Mouse (Mus musculus) liver, postnatal 0 days (tissue): ENCODE data around the gene Cort. TPM values are rescaled to one million over a fixed set of nuclear protein-coding genes. Genes with fewer than 3 reads are reported as not detected.
"Not testable (repeated sequence)": the region's sequence is repeated elsewhere in the genome, so short reads cannot be mapped to it uniquely, and the experiment has no call there.

Source experiments
- ATAC-seq: fragments of 200-750 bp; cut with Nextera tagmentation; 2 replicates; pipeline ENCODE4 v1.8.0; 2017; ENCODE audit warnings: mild to moderate bottlenecking, moderate library complexity
- DNase-seq: peaks from one replicate; pipeline ENCODE4 v3.0.0-alpha.2; 2016
- H3K27ac ChIP-seq: fragments of 300-500 bp; sonication (generic); 2 replicates; pipeline ENCODE4 v1.5.1; 2014; ENCODE audit warnings: antibody characterized with exemption, moderate library complexity, mild to moderate bottlenecking, low read depth
- H3K27me3 ChIP-seq: fragments of 300-500 bp; sonication (generic); 2 replicates; pipeline ENCODE4 v1.6.1; 2014; ENCODE audit warnings: low read length, control low read depth, mixed read lengths; ENCODE audit not compliant: insufficient read depth
- H3K36me3 ChIP-seq: fragments of 300-500 bp; sonication (generic); replicated peaks from 2 replicates; pipeline ENCODE4 v1.6.1; 2014; ENCODE audit warnings: mild to moderate bottlenecking, control low read depth, low read length, moderate library complexity, mixed read lengths; ENCODE audit not compliant: insufficient read depth
- H3K4me1 ChIP-seq: fragments of 300-500 bp; sonication (generic); 2 replicates; pipeline ENCODE4 v1.6.1; 2014; ENCODE audit warnings: antibody characterized with exemption, mild to moderate bottlenecking, control low read depth; ENCODE audit not compliant: insufficient read depth
- H3K4me2 ChIP-seq: fragments of 300-500 bp; sonication (generic); 2 replicates; pipeline ENCODE4 v1.6.1; 2014; ENCODE audit warnings: low read depth, mild to moderate bottlenecking, low read length, moderate library complexity, mixed read lengths
- H3K4me3 ChIP-seq: fragments of 300-500 bp; sonication (generic); 2 replicates; pipeline ENCODE4 v1.5.1; 2014; ENCODE audit warnings: low read depth, low read length
- H3K9ac ChIP-seq: fragments of 300-500 bp; sonication (generic); replicated peaks from 2 replicates; pipeline ENCODE4 v1.6.1; 2014; ENCODE audit warnings: mild to moderate bottlenecking, moderate library complexity
- H3K9me3 ChIP-seq: fragments of 300-500 bp; sonication (generic); 2 replicates; pipeline ENCODE4 v1.6.1; 2016; ENCODE audit warnings: mild to moderate bottlenecking, control low read depth, low read length, mixed read lengths
- CTCF ChIP-seq: sonication (generic); IDR thresholded peaks from 2 replicates; pipeline ENCODE4 v1.5.1; 2016; ENCODE audit warnings: antibody characterized with exemption, low read depth
- EP300 ChIP-seq: IDR thresholded peaks from 2 replicates; pipeline ENCODE4 v1.6.1; 2016; ENCODE audit warnings: antibody characterized with exemption, low read depth, mild to moderate bottlenecking
- WGBS: fragments of 180-500 bp; shearing (Covaris S2); extraction: QIAGEN DNeasy Blood & Tissue Kit; methylation state at CpG from one replicate; pipeline ENCODE4 v1.1.7; 2014; ENCODE audit not compliant: insufficient replicate concordance; 5-methylcytosine and 5-hydroxymethylcytosine counted together
- polyA plus RNA-seq: library from polyadenylated mRNA; unstranded; fragments of >200 nt; fragmentation: Nextera tagmentation; extraction: Ambion mirVana; gene quantifications from 2 replicates; pipeline ENCODE4 v1.2.1, GENCODE M21; 2015

Cort gene
- polyA plus RNA-seq = not detected in 2 replicates

DNA sequence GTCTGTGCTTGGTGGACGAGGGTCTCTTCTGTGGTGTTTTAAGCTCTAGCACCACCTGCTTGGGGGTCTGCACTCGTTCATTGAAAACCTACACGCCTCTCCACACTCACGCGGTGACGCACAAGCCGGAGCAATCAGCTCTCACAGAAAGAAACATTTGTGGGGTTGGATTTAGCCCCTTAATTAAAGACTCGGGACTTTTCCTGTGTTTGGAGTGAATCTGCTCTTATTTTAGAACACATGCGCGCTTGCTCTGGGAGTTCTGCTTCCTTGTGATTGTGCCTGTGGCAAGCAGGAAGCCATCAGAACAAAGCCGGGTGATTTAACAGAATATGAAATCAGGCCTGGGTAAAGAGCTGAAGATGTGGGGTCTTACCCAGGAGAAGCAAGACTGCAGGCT, at the start of gene Cort:
TSS of gene Cort (minus strand) at position 101 of the 400 bp plus-strand sequence.
- H3K9ac ChIP-seq = no peak within 1 kb of the TSS
- 0 out of 2 replicates have a peak, but pooled peaks cover 2% of the 10 kb centered on the region for H3K36me3 ChIP-seq
- no peak for ATAC-seq
- no peaks in the 10 kb centered on the region for H3K9me3 ChIP-seq
- no peak within 1 kb of the TSS for H3K27ac ChIP-seq
- H3K4me2 ChIP-seq = no peak within 1 kb of the TSS
- no peaks in the 10 kb centered on the region for H3K27me3 ChIP-seq
- 76% methylated on average over 11 of the region's 11 CpGs for WGBS
- no peak for TF ChIP-seq CTCF
- no peak for TF ChIP-seq EP300
- no peaks in the 10 kb centered on the region for H3K4me1 ChIP-seq
- H3K4me3 ChIP-seq = no peak within 1 kb of the TSS
- DNase-seq = no peak

DNA sequence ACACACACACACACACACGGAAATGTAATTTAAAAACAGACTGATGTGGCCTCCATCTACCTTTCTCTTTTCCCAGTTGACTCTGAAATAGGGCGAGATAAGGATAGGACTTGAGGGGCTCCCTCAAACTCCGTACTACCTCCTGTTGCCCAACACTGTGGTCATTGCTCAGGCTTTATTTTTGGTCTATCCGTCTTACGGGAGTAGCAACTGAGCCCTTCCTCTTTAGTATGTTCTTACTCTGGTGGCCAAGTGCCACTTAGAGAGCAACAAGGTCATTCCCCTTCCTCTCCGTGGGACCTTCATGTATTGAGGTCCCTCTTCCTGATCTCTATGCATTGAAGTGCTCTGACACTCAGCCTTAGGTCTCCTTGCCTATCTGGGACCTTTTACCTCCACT, 47.1 kb upstream of the Cort start:
- H3K27me3 ChIP-seq = no peaks in the 10 kb centered on the region
- no peak overlapping the region for H3K4me3 ChIP-seq
- ATAC-seq (no peak), DNase-seq (no peak)
- no peak overlapping the region for H3K9ac ChIP-seq
- H3K4me2 ChIP-seq = 0 out of 2 replicates have a peak overlapping the region, but pooled peaks have one; percentile 26
- no peak for TF ChIP-seq EP300
- TF ChIP-seq CTCF = no peak
- peak overlapping the region; percentile 66 for H3K27ac ChIP-seq
- H3K36me3 ChIP-seq = no peaks in the 10 kb centered on the region
- no peaks in the 10 kb centered on the region for H3K9me3 ChIP-seq
- 51% methylated on average over 6 of the region's 6 CpGs for WGBS
- peaks cover 22% of the 10 kb centered on the region for H3K4me1 ChIP-seq

DNA sequence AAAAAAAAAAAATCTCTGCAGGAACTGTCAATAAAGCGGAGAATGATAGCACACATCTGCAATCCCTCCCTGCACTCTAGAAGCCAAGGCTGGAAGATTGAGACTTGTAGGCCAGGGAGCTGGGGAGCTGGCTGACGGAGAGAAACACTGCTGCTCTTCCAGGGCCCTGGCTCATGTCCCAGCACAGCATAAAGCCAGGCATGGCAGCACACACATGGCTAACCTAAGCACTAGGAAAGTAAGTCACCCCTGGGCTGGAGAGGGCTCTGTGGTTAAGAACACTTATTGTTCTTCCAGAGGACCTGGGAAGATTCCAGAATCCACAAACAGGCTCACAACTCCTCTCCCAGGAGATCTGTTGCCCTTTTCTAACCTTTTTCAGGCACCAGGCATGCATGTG, 46.1 kb upstream of the Cort start:
- no peaks in the 10 kb centered on the region for H3K9me3 ChIP-seq
- TF ChIP-seq CTCF = no peak
- TF ChIP-seq EP300 = no peak
- peak overlapping the region; percentile 68 for H3K27ac ChIP-seq
- H3K36me3 ChIP-seq = no peaks in the 10 kb centered on the region
- no peak overlapping the region for H3K9ac ChIP-seq
- H3K27me3 ChIP-seq = no peaks in the 10 kb centered on the region
- no peak overlapping the region for H3K4me3 ChIP-seq
- H3K4me1 ChIP-seq = peaks cover 19% of the 10 kb centered on the region
- 68% methylated on average over 2 of the region's 2 CpGs for WGBS
- no peak for DNase-seq
- ATAC-seq = no peak
- H3K4me2 ChIP-seq = 0 out of 2 replicates have a peak overlapping the region, but pooled peaks have one; percentile 26

DNA sequence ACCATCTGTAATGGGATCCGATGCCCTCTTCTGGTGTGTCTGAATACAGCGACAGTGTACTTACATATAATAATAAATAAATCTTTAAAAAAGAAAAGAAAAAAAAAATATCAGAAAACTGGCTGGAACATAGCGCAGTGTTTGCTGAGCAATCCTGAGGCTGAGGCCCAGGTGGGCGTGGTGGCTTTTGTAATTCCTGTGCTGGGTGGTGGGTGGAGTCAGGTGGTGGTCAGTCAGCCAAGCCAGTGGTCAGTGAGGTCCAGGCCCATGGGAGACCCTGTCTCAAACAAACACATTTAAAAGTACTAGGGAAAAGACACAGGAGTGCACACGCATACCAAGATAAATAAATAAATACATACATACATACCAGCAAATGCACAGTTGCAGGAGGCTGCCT, 45.5 kb upstream of the Cort start:
- DNase-seq = no peak
- WGBS = 74% methylated on average over 5 of the region's 5 CpGs

GRCm38 (mm10) chr4:149171581-149171981, 45.0 kb upstream of the Cort start:
- no peaks in the 10 kb centered on the region for H3K36me3 ChIP-seq
- no peak overlapping the region for H3K4me3 ChIP-seq
- H3K4me1 ChIP-seq = peaks cover 19% of the 10 kb centered on the region
- 38% methylated on average over 5 of the region's 5 CpGs for WGBS
- no peaks in the 10 kb centered on the region for H3K27me3 ChIP-seq
- H3K9me3 ChIP-seq = no peaks in the 10 kb centered on the region
- peak overlapping the region; percentile 68 for H3K27ac ChIP-seq
- peak; percentile 45 for ATAC-seq
- TF ChIP-seq EP300 (peak; percentile 25; the same call in 1 of the 2 replicates), CTCF (no peak)
- H3K9ac ChIP-seq = no peak overlapping the region
- H3K4me2 ChIP-seq = no peak overlapping the region
- peak; percentile 51 for DNase-seq

More for the DNA sequence above, 45.5 kb upstream of the Cort start:
- TF ChIP-seq CTCF (no peak), EP300 (no peak)
- no peak overlapping the region for H3K9ac ChIP-seq
- H3K4me2 ChIP-seq = no peak overlapping the region
- peak overlapping the region; percentile 68 for H3K27ac ChIP-seq
- H3K36me3 ChIP-seq = no peaks in the 10 kb centered on the region
- H3K4me3 ChIP-seq = no peak overlapping the region
- H3K27me3 ChIP-seq = no peaks in the 10 kb centered on the region
- H3K4me1 ChIP-seq = peaks cover 19% of the 10 kb centered on the region
- no peaks in the 10 kb centered on the region for H3K9me3 ChIP-seq
- no peak for ATAC-seq

DNA sequence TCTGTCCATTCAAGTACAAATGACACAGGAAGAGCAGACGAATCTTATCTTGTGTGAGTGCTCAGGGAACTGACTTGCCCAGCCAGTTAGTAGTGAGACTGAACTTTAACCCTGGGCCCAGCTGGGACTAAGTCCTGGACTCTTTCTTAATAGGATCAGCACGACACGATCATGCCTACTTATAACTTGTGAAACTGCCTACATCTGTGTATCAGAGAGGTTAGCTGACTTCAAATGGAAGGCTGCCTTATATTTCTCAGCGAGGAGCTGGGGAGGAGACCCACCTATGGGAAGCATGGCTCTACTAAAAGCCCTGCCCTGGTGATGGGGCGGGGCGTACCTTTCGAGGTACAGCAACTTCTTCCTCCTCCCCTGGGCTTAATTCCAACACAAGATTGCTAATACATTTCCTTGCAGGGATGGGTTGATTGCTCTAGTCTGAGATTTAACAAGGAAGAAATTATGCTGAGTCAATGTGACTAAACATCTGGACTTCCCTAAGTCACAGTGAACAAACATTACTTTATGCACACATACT, 43.9 kb upstream of the Cort start:
- H3K27ac ChIP-seq = peak overlapping the region; percentile 68
- ATAC-seq = no peak
- H3K9ac ChIP-seq = no peak overlapping the region

DNA sequence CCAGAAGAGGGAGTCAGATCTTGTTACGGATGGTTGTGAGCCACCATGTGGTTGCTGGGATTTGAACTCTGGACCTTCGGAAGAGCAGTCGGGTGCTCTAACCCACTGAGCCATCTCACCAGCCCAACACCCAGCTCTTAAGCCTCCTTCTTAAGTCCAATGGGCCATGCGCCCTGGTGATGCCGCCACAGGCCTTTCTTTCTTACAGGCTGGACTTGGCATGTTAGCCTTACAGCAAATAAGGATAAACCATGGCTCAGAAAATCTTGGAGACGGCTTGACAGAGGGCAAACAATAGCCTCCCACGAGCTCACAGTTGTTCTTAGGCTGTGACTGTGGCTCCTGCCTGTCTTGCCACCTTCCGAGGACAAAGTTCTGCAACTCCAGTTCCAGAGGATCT, 43.4 kb upstream of the Cort start:
- not testable (repeated sequence) for H3K9me3 ChIP-seq, H3K4me3 ChIP-seq, H3K9ac ChIP-seq, ATAC-seq, H3K27me3 ChIP-seq, DNase-seq, H3K36me3 ChIP-seq
- H3K4me2 ChIP-seq = 0 out of 2 replicates have a peak overlapping the region, but pooled peaks have one; percentile 14
- H3K4me1 ChIP-seq = peaks cover 29% of the 10 kb centered on the region
- H3K27ac ChIP-seq = peak overlapping the region; percentile 68
- 76% methylated on average over 7 of the region's 8 CpGs for WGBS

More for the DNA sequence above, 43.9 kb upstream of the Cort start:
- DNase-seq = no peak
- Histone ChIP-seq H3K36me3 (no peaks in the 10 kb centered on the region), H3K4me2 (peak overlapping the region; percentile 14; the same call in 1 of the 2 replicates), H3K9me3 (no peaks in the 10 kb centered on the region), H3K4me3 (no peak overlapping the region), H3K4me1 (peaks cover 23% of the 10 kb centered on the region), H3K27me3 (no peaks in the 10 kb centered on the region)
- WGBS = 33% methylated on average over 7 of the region's 7 CpGs
- TF ChIP-seq CTCF (no peak), EP300 (no peak)
